Mouse (Mus musculus): ENCODE data around the gene Olfr1274-ps.
"Not testable (repeated sequence)": the region's sequence is repeated elsewhere in the genome, so short reads cannot be mapped to it uniquely, and the experiment has no call there.

The Olfr1274-ps gene

DNA sequence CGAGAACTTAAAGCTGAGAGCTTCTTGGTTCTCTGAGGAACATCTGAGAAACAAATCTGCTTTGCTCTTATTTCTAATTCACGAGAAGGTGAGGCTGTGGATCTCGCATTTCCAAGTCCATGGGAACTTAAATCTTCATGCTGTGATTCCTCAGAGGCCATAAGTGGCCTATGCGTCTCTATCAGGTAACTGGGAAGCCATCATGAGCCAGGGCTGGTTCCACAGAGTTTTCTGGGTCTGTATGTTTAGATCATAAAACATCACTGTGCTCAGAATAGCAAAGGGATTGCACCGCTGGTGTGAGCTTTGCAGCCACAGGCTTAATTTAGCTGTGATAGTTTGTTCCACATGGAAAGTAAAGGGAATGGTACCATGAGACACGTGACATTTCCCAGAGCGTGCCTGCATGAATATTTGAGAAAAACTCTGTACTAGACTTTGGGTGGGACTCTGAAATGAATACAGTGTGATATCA lies at the start of gene Olfr1274-ps:
TSS of gene Olfr1274-ps (plus strand) at position 51 of the 475 bp plus-strand sequence.
- DNase-seq, result not testable (repeated sequence)

DNA sequence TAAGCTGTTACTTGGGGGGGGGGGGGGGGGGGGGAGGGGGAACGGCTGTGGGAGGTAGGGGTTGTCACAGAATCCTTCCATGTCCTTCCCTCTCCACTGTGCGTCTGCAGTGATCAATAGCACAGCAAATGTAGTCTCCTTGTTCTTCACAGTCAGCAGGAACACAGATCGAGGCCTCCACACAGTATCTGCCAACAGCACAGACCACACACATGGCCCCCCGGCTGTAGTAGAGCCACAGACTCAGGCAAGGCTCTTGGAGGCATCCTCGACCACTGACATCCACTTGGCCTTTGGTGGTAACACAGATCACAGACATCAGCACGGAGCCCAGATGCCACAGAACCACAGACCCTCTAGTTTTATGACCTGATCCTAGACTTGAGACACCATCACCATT lies 47.4 kb upstream of the Olfr1274-ps start:
- not testable (repeated sequence) for DNase-seq

DNA sequence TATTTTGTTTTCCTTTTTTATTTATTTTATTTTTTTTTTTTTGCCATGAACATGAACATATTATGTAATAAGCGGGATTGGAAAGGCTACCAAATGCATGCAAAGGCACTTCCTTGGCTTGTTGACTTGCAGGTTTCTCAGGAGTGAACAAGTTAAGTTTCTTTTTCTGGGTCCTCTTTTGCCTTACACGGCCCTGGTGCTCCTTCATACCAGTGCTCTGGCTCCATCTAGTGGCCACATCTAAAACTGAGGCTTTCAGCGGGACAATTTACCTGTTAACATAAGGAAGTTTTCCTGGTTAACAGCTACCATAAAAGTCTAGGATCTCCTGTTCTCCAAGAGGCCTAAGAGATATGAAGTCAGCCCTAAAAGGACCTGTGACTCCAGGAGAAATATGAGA lies 46.9 kb upstream of the Olfr1274-ps start:
- DNase-seq, result not testable (repeated sequence)

DNA sequence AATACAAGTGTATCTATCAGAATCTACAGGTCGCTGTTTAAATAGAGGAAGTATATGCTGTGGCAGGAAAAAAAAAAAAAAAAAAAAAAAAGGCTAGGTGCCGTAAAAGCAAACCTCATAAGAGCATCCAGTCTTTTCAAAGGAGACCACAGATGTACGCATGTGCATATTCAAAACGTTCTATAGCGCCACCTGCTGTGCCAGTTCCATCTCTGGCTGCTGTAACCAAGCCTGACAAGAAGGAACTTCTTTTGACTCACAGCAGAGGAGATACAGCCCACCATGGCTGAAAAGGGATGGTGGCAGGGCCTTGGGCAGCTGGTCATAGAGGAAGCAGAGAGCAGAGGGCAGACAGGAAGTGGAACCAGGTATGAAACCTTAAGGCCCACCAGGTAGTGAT lies 39.3 kb upstream of the Olfr1274-ps start:
- not testable (repeated sequence) for DNase-seq

DNA sequence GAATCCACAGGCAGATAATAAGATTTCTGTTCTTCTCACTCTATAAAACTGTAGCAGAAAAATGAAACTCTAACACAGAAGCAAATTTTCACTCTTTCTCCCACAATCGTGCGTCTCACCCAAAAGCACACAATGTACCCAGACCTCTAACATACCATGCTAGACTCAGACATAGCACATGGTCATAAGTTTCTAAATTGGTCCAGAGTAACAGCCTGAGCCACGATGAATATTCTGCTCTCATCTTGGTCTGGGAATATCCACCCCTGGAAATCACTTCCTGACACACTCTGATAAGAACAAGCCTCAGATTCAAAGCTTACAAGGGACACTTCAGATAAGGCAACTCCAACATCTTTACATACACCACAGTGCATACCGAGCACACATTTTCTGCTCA lies 38.3 kb upstream of the Olfr1274-ps start:
- DNase-seq, result not testable (repeated sequence)

DNA sequence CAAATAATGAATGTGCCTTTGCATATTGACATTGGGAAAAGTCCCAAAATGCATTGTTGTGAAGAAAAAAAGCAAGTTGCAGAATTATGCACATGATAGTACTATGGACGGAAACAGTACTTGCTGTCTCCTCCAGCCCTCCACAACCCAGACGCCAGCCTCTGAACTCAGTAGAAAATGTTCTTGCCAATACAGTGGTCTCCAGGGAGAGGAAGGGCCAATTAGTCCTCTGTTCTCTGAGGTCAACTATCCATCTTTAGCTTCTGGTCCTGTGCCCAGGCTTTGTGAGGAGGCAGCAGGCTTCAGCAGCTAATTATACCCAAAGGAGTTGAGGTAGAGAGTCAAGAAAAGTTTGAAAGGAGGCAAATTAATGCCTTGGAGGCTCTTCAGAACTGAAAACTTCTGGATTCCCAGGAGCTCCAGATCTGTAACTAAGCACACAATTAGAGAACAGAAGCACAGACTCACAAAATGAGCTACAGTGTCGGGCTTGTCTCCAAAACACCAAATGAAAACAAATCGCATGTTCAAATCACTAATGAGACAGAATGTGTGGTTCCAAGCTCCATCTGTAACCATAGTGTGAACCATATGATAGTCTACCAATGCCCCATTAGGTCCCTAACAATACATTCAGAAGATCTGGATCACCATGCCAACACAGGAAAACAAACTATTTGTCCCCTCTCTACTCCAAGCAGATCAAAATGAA lies 15.8 kb downstream of the Olfr1274-ps start:
- not testable (repeated sequence) for DNase-seq

DNA sequence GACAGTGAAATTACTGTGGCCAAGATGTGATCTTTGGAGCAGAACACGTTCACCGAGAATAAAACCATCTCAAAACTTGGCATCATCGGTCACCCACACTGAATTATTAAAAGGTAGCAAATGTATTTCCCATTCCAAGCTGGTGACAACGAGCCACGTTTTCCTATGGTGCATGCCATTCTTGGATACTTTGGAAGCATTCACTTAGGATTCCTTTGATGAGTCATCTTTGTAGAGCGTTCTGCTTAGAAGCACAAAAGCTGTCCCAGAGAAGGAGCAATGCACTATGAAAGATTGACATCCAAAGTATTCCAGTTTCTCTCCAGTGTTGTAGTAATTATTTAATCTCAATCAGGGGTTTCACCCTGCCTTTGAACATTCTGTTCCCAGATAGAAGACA lies 23.8 kb downstream of the Olfr1274-ps start:
- DNase-seq, result not testable (repeated sequence)

DNA sequence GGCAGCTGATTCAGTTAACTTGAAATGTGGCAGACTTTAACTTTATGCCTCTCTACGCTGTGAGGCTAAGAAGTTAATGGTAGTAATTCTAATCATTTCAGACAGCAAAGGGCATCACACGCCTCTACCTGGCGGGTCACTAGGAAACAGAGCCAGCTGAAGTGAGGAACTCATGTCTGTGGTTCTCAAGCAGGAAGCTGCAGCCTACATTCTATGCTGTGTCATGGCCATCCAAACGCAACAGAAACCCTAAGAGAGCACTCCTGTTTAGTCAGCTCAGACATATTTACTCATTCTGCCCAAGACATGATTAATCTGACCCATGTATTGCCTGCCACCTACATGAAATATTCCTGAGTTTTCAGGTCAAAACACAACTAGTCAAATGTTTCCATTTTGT lies 26.5 kb downstream of the Olfr1274-ps start:
- not testable (repeated sequence) for DNase-seq

DNA sequence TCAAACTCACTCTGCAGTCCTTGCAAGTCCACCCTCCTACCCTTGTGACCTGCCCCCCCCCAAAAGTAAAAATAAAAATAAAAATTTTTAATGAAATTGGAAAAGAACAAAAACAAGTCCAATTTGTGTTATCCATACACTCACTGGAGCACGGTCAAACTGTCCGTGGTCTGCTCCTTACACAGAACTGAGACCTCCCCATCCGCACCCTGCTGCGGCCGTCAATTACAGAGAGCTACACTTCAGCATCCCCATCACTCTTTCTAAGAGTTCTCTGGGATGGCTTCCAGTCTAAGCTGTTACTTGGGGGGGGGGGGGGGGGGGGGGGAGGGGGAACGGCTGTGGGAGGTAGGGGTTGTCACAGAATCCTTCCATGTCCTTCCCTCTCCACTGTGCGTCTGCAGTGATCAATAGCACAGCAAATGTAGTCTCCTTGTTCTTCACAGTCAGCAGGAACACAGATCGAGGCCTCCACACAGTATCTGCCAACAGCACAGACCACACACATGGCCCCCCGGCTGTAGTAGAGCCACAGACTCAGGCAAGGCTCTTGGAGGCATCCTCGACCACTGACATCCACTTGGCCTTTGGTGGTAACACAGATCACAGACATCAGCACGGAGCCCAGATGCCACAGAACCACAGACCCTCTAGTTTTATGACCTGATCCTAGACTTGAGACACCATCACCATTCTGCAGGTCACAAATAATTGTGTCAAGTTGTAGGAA lies 30.7 kb downstream of the Olfr1274-ps start:
- not testable (repeated sequence) for DNase-seq

DNA sequence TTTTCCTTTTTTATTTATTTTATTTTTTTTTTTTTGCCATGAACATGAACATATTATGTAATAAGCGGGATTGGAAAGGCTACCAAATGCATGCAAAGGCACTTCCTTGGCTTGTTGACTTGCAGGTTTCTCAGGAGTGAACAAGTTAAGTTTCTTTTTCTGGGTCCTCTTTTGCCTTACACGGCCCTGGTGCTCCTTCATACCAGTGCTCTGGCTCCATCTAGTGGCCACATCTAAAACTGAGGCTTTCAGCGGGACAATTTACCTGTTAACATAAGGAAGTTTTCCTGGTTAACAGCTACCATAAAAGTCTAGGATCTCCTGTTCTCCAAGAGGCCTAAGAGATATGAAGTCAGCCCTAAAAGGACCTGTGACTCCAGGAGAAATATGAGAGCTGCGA lies 31.3 kb downstream of the Olfr1274-ps start:
- not testable (repeated sequence) for DNase-seq

DNA sequence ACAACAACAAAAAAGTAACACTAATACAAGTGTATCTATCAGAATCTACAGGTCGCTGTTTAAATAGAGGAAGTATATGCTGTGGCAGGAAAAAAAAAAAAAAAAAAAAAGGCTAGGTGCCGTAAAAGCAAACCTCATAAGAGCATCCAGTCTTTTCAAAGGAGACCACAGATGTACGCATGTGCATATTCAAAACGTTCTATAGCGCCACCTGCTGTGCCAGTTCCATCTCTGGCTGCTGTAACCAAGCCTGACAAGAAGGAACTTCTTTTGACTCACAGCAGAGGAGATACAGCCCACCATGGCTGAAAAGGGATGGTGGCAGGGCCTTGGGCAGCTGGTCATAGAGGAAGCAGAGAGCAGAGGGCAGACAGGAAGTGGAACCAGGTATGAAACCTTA lies 39.0 kb downstream of the Olfr1274-ps start:
- DNase-seq, result not testable (repeated sequence)

DNA sequence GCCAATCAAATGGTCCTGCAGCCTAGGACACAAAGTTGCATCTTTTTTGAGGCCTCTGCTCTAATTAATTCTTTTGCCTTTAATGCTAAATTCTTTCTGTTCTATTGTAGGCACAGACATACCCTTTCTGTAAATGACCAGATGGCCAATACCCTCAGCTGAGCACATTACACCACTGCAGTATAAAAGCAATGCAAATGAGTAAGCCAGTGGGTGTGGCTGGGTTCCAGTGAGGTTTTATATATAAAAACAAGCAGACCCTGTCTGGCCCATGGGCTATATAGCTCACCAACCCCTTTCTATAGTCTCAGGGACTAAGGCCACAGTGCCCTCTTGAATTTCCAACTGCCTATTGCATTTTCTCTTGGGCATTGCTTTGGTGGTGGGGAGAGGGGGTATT lies 41.7 kb downstream of the Olfr1274-ps start:
- DNase-seq, result not testable (repeated sequence)

DNA sequence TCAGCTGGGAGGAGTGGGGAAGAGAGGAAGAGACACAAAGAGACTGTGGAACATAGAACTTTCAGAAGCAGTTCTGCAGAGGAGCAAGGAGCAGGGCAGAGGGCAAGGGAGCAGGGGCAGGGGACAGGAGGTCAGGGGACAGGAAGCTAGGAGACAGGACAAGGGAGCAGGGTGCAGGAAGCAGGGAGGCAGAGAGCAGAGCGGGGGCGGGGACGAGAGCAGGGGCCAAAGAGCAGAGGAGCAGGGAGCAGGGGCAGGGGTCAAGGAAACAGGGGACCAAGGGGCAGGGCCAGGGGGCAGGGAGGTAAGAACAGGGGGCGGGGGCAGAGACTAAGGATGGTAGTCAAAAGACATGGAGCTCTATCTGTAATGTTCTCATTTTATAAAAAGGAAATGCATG lies 43.3 kb downstream of the Olfr1274-ps start:
- not testable (repeated sequence) for DNase-seq

DNA sequence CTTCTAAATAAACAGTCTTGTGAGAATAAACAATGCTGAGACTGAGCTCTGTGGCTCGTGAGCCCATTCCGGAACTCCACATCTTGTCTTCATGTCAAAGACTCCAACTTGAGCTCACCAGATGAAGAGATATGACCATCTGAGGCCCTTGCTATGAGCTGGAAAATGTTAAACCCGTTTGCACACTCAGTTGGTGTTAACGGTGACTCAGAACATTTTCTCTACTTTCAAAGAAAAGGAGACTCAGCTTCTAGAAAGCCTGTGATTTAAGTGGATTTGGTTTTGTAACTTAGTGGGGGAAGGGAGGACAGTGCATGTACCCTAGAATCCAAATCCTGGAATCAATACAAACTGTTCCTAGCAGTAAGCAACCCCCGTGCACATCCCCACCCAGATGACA lies 45.3 kb downstream of the Olfr1274-ps start:
- no peak for DNase-seq

DNA sequence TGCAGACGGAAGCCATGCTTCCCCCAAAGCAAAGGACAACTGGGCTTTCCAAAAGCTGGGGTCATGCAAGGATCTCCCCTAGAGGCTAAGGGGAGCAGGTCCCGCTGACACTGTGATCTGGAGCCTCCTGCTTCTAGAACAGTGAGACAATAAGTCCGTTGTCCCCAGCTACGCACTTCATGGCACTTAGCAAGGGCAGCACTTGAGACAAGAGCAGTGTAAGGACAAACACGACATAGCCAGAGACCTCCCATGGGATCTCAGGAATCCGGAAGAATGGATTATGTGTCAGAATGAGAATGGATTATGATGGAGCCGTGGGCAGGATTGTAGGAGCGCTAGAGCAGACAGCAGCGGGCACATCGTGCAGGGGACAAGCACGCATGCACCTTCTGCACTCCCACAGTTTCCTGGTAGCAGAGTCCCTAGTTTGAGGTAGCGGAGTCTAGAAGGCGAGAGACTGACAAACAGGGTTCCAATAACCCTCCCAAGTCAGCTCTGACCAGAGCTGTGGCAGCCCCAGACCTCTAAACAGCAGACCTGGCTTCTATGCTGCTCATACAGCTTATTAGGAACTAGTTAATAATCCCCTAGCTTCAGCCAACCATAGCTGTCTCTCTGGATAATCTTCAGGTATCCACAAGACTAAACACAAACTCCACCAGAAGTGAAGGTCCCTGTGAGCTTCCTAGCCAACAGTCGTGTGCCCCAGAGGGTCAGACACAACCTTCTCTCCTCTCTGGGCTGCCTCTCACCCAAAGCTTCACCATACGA lies 50.7 kb downstream of the Olfr1274-ps start:
- no peak for DNase-seq

DNA sequence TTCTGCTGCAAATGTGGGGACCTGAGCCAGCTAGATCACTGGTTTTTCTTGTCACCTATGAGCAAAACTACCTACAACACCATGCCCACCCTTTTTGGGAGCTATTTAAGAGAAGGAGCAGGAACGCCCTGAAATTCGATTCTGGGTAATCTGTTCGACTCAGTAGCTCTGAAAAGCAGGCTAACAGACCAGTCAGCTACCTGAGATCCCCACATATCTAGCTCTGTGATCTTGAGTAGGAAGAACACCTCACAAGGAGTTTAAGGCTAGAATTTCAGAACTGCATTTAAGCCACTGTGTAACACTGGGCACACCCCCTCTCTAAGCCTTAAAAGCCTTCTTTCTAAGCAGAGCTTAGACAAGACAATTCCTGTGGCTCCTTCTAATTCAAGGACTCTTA lies 53.9 kb downstream of the Olfr1274-ps start:
- DNase-seq, result no peak
